Mouse (Mus musculus) heart, embryonic 15.5 days (tissue): Measurements from ENCODE around the gene Nlrp6. TPM values are rescaled to one million over a fixed set of nuclear protein-coding genes. Genes with fewer than 3 reads are reported as not detected.
"Not testable (repeated sequence)": the region's sequence is repeated elsewhere in the genome, so short reads cannot be mapped to it uniquely, and the experiment has no call there.

Experiments
- ATAC-seq: fragments of 200-750 bp; cut with Nextera tagmentation; replicated peaks from 2 replicates; pipeline ENCODE4 v1.8.0; 2017; ENCODE audit warnings: low read depth, moderate TSS enrichment; ENCODE audit not compliant: insufficient number of reproducible peaks, insufficient read depth, low FRiP score
- H3K27ac ChIP-seq: fragments of 300-500 bp; sonication (generic); 2 replicates; pipeline ENCODE4 v1.5.1; 2015; ENCODE audit warnings: mild to moderate bottlenecking, inconsistent platforms
- H3K27me3 ChIP-seq: fragments of 300-500 bp; sonication (generic); 2 replicates; pipeline ENCODE4 v1.6.1; 2015; ENCODE audit warnings: inconsistent platforms
- H3K36me3 ChIP-seq: fragments of 300-500 bp; sonication (generic); 2 replicates; pipeline ENCODE4 v1.6.1; 2015; ENCODE audit warnings: mild to moderate bottlenecking, inconsistent platforms
- H3K4me1 ChIP-seq: fragments of 300-500 bp; sonication (generic); replicated peaks from 2 replicates; pipeline ENCODE4 v1.6.1; 2015; ENCODE audit warnings: inconsistent platforms
- H3K4me2 ChIP-seq: fragments of 300-500 bp; sonication (generic); 2 replicates; pipeline ENCODE4 v1.6.1; 2015; ENCODE audit warnings: inconsistent platforms, mild to moderate bottlenecking, moderate library complexity
- H3K4me3 ChIP-seq: fragments of 300-500 bp; sonication (generic); 2 replicates; pipeline ENCODE4 v1.5.1; 2015; ENCODE audit warnings: mild to moderate bottlenecking, inconsistent platforms
- H3K9ac ChIP-seq: fragments of 300-500 bp; sonication (generic); 2 replicates; pipeline ENCODE4 v1.6.1; 2015; ENCODE audit warnings: mild to moderate bottlenecking, inconsistent platforms
- H3K9me3 ChIP-seq: fragments of 300-500 bp; sonication (generic); replicated peaks from 2 replicates; pipeline ENCODE4 v1.6.1; 2016; ENCODE audit warnings: inconsistent platforms
- WGBS: fragments of 180-500 bp; shearing (Covaris S2); methylation state at CpG from one replicate; pipeline ENCODE4 v1.1.7; 2015; ENCODE audit warnings: mixed read lengths; 5-methylcytosine and 5-hydroxymethylcytosine counted together
- polyA plus RNA-seq: library from polyadenylated mRNA; unstranded; fragments of >200 nt; fragmentation: Nextera tagmentation; extraction: Ambion mirVana; gene quantifications from 2 replicates; pipeline ENCODE4 v1.2.1, GENCODE M21; 2015

Gene Nlrp6
- polyA plus RNA-seq, 1 experiment from 2014 or later, result 0.24 TPM

GRCm38 (mm10) chr7:140976720-140977119 is 56.0 kb downstream of the Nlrp6 start:
- not testable (repeated sequence) for H3K27ac ChIP-seq, H3K4me1 ChIP-seq, H3K9me3 ChIP-seq, ATAC-seq, H3K4me2 ChIP-seq, H3K36me3 ChIP-seq, H3K27me3 ChIP-seq, H3K4me3 ChIP-seq, H3K9ac ChIP-seq
- 85% methylated on average over 9 of the region's 9 CpGs for WGBS

Other genes starting within 250 kb of the Nlrp6 start
- gene Olfr45, start 239.0 kb upstream of the Nlrp6 start, polyA plus RNA-seq, result not detected in 2 replicates
- not detected in 2 replicates for gene Olfr541, start 223.6 kb upstream of the Nlrp6 start, polyA plus RNA-seq
- gene Cyp2e1, start 157.2 kb upstream of the Nlrp6 start, polyA plus RNA-seq, result not detected in 2 replicates
- 0.13 and 0.21 TPM in 2 replicates for gene Syce1, start 133.1 kb upstream of the Nlrp6 start, polyA plus RNA-seq
- 0.78 and 0.95 TPM in 2 replicates for gene Zfp941, start 98.7 kb upstream of the Nlrp6 start, polyA plus RNA-seq
- gene Urah, start 85.9 kb upstream of the Nlrp6 start, polyA plus RNA-seq, result 0.68 and 1.4 TPM in 2 replicates
- 0.36 TPM in 1 of 2 replicates, not detected in the other for gene Scgb1c1, start 75.4 kb upstream of the Nlrp6 start, polyA plus RNA-seq
- not detected in 2 replicates for gene Odf3, start 73.1 kb upstream of the Nlrp6 start, polyA plus RNA-seq
- gene Gm45785, start 64.6 kb upstream of the Nlrp6 start, polyA plus RNA-seq, result not detected in 2 replicates
- gene Ric8a, start 63.9 kb upstream of the Nlrp6 start, polyA plus RNA-seq, result 36.0 and 47.3 TPM in 2 replicates
- gene Bet1l, start 63.3 kb upstream of the Nlrp6 start, polyA plus RNA-seq, result 30.2 and 31.9 TPM in 2 replicates
- gene Psmd13, start 38.9 kb upstream of the Nlrp6 start, polyA plus RNA-seq, result 154 and 179 TPM in 2 replicates
- gene Sirt3, start 38.6 kb upstream of the Nlrp6 start, polyA plus RNA-seq, result 54.1 and 55.8 TPM in 2 replicates
- gene Cox8b, start 20.5 kb upstream of the Nlrp6 start, polyA plus RNA-seq, result 309 and 515 TPM in 2 replicates
- gene Pgghg, start 20.5 kb downstream of the Nlrp6 start, polyA plus RNA-seq, result 9.3 and 15.5 TPM in 2 replicates
- 1.6 and 2.5 TPM in 2 replicates for gene Ifitm5, start 29.4 kb downstream of the Nlrp6 start, polyA plus RNA-seq
- gene Gm45717, start 35.0 kb downstream of the Nlrp6 start, polyA plus RNA-seq, result not detected in 2 replicates
- 459 and 624 TPM in 2 replicates for gene Ifitm2, start 35.1 kb downstream of the Nlrp6 start, polyA plus RNA-seq
- 11.7 and 49.8 TPM in 2 replicates for gene Ifitm1, start 46.3 kb downstream of the Nlrp6 start, polyA plus RNA-seq
- 103 and 212 TPM in 2 replicates for gene Ifitm3, start 89.9 kb downstream of the Nlrp6 start, polyA plus RNA-seq
- gene Ifitm6, start 97.0 kb downstream of the Nlrp6 start, polyA plus RNA-seq, result 0.53 and 1.4 TPM in 2 replicates
- gene Gm17387, start 108.2 kb downstream of the Nlrp6 start, polyA plus RNA-seq, result not detected in 2 replicates
- gene B4galnt4, start 140.2 kb downstream of the Nlrp6 start, polyA plus RNA-seq, result 1.0 and 2.0 TPM in 2 replicates
- gene Pkp3, start 157.3 kb downstream of the Nlrp6 start, polyA plus RNA-seq, result 0.97 and 5.9 TPM in 2 replicates
- gene Sigirr, start 179.7 kb downstream of the Nlrp6 start, polyA plus RNA-seq, result 3.6 and 5.6 TPM in 2 replicates
- gene Ano9, start 196.9 kb downstream of the Nlrp6 start, polyA plus RNA-seq, result 0.16 and 0.82 TPM in 2 replicates
- 51.9 and 56.5 TPM in 2 replicates for gene Ptdss2, start 201.5 kb downstream of the Nlrp6 start, polyA plus RNA-seq